Mouse (Mus musculus): ENCODE results near the gene Prss34.

- TF ChIP-seq CTCF (IDR thresholded peaks at IDR 0.05; ENCODE audit: low read depth, low read length) = no peak
- TF ChIP-seq POLR2A (IDR thresholded peaks at IDR 0.05; ENCODE audit: insufficient read depth, low read length) = no peak
These were observed 25.9 kb upstream of the Prss34 start for GRCm38 (mm10) chr17:25272326-25272725.

All from ES-Bruce4 (cell line).